Mouse (Mus musculus) forebrain, embryonic 10.5 days (tissue): ENCODE measurements around the gene Mllt6. TPM values are rescaled to one million over a fixed set of nuclear protein-coding genes. Genes with fewer than 3 reads are reported as not detected.

Experiments used
- DNase-seq: peaks from one replicate; pipeline ENCODE4 v3.0.0-alpha.2; 2017; ENCODE audit warnings: low spot score; ENCODE audit errors: extremely low spot score
- H3K27ac ChIP-seq: fragments of 300-500 bp; sonication (generic); 2 replicates; pipeline ENCODE4 v1.5.1; 2016; ENCODE audit warnings: mild to moderate bottlenecking
- H3K27me3 ChIP-seq: fragments of 300-500 bp; sonication (generic); 2 replicates; pipeline ENCODE4 v1.6.1; 2016; ENCODE audit warnings: mild to moderate bottlenecking; ENCODE audit not compliant: poor library complexity, severe bottlenecking
- H3K36me3 ChIP-seq: fragments of 300-500 bp; sonication (generic); replicated peaks from 2 replicates; pipeline ENCODE4 v1.6.1; 2016; ENCODE audit warnings: mild to moderate bottlenecking, moderate library complexity
- H3K4me1 ChIP-seq: fragments of 300-500 bp; sonication (generic); 2 replicates; pipeline ENCODE4 v1.6.1; 2016
- H3K4me3 ChIP-seq: fragments of 300-500 bp; sonication (generic); 2 replicates; pipeline ENCODE4 v1.5.1; 2016; ENCODE audit warnings: mild to moderate bottlenecking, moderate library complexity
- H3K9me3 ChIP-seq: fragments of 300-500 bp; sonication (generic); 2 replicates; pipeline ENCODE4 v1.6.1; 2016; ENCODE audit warnings: mild to moderate bottlenecking, moderate library complexity
- WGBS: fragments of 180-500 bp; shearing (Covaris S2); methylation state at CpG from one replicate; pipeline ENCODE4 v1.1.7; 2016; 5-methylcytosine and 5-hydroxymethylcytosine counted together
- polyA plus RNA-seq: library from polyadenylated mRNA; unstranded; fragments of >200 nt; fragmentation: Nextera tagmentation; extraction: Ambion mirVana; gene quantifications from 2 replicates; pipeline ENCODE4 v1.2.1, GENCODE M21; 2016

Gene Mllt6
- polyA plus RNA-seq, 1 experiment from 2014 or later, result 2.5 TPM

- DNase-seq, result no peak
- no peak overlapping the region for H3K4me3 ChIP-seq
- 81% methylated on average over 15 of the region's 15 CpGs for WGBS
- no peaks in the 10 kb centered on the region for H3K9me3 ChIP-seq
- peak overlapping the region; percentile 76 for H3K27ac ChIP-seq
- peaks cover 99% of the 10 kb centered on the region for H3K36me3 ChIP-seq
- peaks cover 14% of the 10 kb centered on the region; the same call in 1 of the 2 replicates for H3K27me3 ChIP-seq
- H3K4me1 ChIP-seq, result peaks cover 36% of the 10 kb centered on the region
These were observed 13.0 kb downstream of the Mllt6 start for GRCm38 (mm10) chr11:97676050-97676754.

GRCm38 (mm10) chr11:97677381-97677780, 14.2 kb downstream of the Mllt6 start:
- H3K36me3 ChIP-seq, result peaks cover 99% of the 10 kb centered on the region
- H3K27me3 ChIP-seq, result peaks cover 14% of the 10 kb centered on the region; the same call in 1 of the 2 replicates
- H3K27ac ChIP-seq, result peak overlapping the region; percentile 76
- H3K9me3 ChIP-seq, result no peaks in the 10 kb centered on the region
- 43% methylated on average over 15 of the region's 15 CpGs for WGBS
- H3K4me1 ChIP-seq, result peaks cover 43% of the 10 kb centered on the region
- DNase-seq, result peak; percentile 29
- H3K4me3 ChIP-seq, result peak overlapping the region; percentile 19; the same call in 1 of the 2 replicates

- Histone ChIP-seq H3K4me3 (peak overlapping the region; percentile 19; the same call in 1 of the 2 replicates), H3K36me3 (peaks cover 98% of the 10 kb centered on the region), H3K27me3 (peaks cover 14% of the 10 kb centered on the region; the same call in 1 of the 2 replicates), H3K4me1 (peaks cover 44% of the 10 kb centered on the region), H3K9me3 (no peaks in the 10 kb centered on the region), H3K27ac (peak overlapping the region; percentile 76)
- WGBS, result 27% methylated on average over 8 of the region's 8 CpGs
- no peak for DNase-seq
These were observed 14.6 kb downstream of the Mllt6 start for GRCm38 (mm10) chr11:97677842-97678241.

GRCm38 (mm10) chr11:97678301-97678700, 15.1 kb downstream of the Mllt6 start:
- Histone ChIP-seq H3K4me3 (peak overlapping the region; percentile 19; the same call in 1 of the 2 replicates), H3K4me1 (peaks cover 44% of the 10 kb centered on the region), H3K9me3 (no peaks in the 10 kb centered on the region), H3K27me3 (peaks cover 14% of the 10 kb centered on the region; the same call in 1 of the 2 replicates), H3K27ac (peak overlapping the region; percentile 76), H3K36me3 (peaks cover 97% of the 10 kb centered on the region)
- WGBS, result 72% methylated on average over 15 of the region's 15 CpGs
- no peak for DNase-seq

GRCm38 (mm10) chr11:97680430-97680829, 17.2 kb downstream of the Mllt6 start:
- H3K9me3 ChIP-seq, result no peaks in the 10 kb centered on the region
- peaks cover 85% of the 10 kb centered on the region for H3K36me3 ChIP-seq
- peaks cover 14% of the 10 kb centered on the region; the same call in 1 of the 2 replicates for H3K27me3 ChIP-seq
- 91% methylated on average over 12 of the region's 12 CpGs for WGBS
- peaks cover 55% of the 10 kb centered on the region for H3K4me1 ChIP-seq
- H3K27ac ChIP-seq, result no peak overlapping the region
- 0 out of 2 replicates have a peak overlapping the region, but pooled peaks have one; percentile 8 for H3K4me3 ChIP-seq
- no peak for DNase-seq

- WGBS, result 88% methylated on average over 6 of the region's 6 CpGs
- Histone ChIP-seq H3K36me3 (peaks cover 72% of the 10 kb centered on the region), H3K4me1 (peaks cover 56% of the 10 kb centered on the region)
These were observed 19.4 kb downstream of the Mllt6 start for GRCm38 (mm10) chr11:97682504-97683055.

GRCm38 (mm10) chr11:97684063-97684680, 21.0 kb downstream of the Mllt6 start:
- H3K27me3 ChIP-seq, result 0 out of 2 replicates have a peak, but pooled peaks cover 3% of the 10 kb centered on the region
- H3K36me3 ChIP-seq, result peaks cover 72% of the 10 kb centered on the region
- 89% methylated on average over 6 of the region's 6 CpGs for WGBS
- no peak overlapping the region for H3K27ac ChIP-seq
- peaks cover 47% of the 10 kb centered on the region for H3K4me1 ChIP-seq
- H3K4me3 ChIP-seq, result no peak overlapping the region
- H3K9me3 ChIP-seq, result no peaks in the 10 kb centered on the region
- DNase-seq, result no peak

More at GRCm38 (mm10) chr11:97682504-97683055, 19.4 kb downstream of the Mllt6 start:
- DNase-seq, result no peak
- Histone ChIP-seq H3K27ac (no peak overlapping the region; the same call in 1 of the 2 replicates), H3K9me3 (no peaks in the 10 kb centered on the region), H3K4me3 (no peak overlapping the region), H3K27me3 (peaks cover 8% of the 10 kb centered on the region; the same call in 1 of the 2 replicates)

GRCm38 (mm10) chr11:97684766-97685165, 21.6 kb downstream of the Mllt6 start:
- H3K36me3 ChIP-seq, result peaks cover 71% of the 10 kb centered on the region
- WGBS, result 44% methylated on average over 7 of the region's 7 CpGs

GRCm38 (mm10) chr11:97685613-97686321, 22.6 kb downstream of the Mllt6 start, which contains the start of gene Cisd3:
Gene Cisd3 (plus strand): TSS chr11:97685826.
- Histone ChIP-seq H3K4me1 (peaks cover 46% of the 10 kb centered on the region), H3K36me3 (peaks cover 71% of the 10 kb centered on the region), H3K27ac (peak within 1 kb of the TSS; percentile 77), H3K4me3 (peak within 1 kb of the TSS; percentile 56), H3K27me3 (0 out of 2 replicates have a peak, but pooled peaks cover 3% of the 10 kb centered on the region), H3K9me3 (no peaks in the 10 kb centered on the region)
- peak; percentile 81 for DNase-seq
- under 1% methylated on average over 42 of the region's 43 CpGs for WGBS

More at GRCm38 (mm10) chr11:97684766-97685165, 21.6 kb downstream of the Mllt6 start:
- H3K27ac ChIP-seq, result 0 out of 2 replicates have a peak overlapping the region, but pooled peaks have one; percentile 77
- H3K4me1 ChIP-seq, result peaks cover 47% of the 10 kb centered on the region
- H3K4me3 ChIP-seq, result peak overlapping the region; percentile 56; the same call in 1 of the 2 replicates
- H3K27me3 ChIP-seq, result 0 out of 2 replicates have a peak, but pooled peaks cover 3% of the 10 kb centered on the region
- H3K9me3 ChIP-seq, result no peaks in the 10 kb centered on the region
- DNase-seq, result no peak

GRCm38 (mm10) chr11:97686322-97686908, 23.2 kb downstream of the Mllt6 start:
- peak overlapping the region; percentile 56 for H3K4me3 ChIP-seq
- H3K4me1 ChIP-seq, result peaks cover 45% of the 10 kb centered on the region
- WGBS, result 70% methylated on average over 11 of the region's 11 CpGs
- DNase-seq, result no peak
- H3K36me3 ChIP-seq, result peaks cover 72% of the 10 kb centered on the region
- H3K27ac ChIP-seq, result peak overlapping the region; percentile 60; the same call in 1 of the 2 replicates
- H3K27me3 ChIP-seq, result 0 out of 2 replicates have a peak, but pooled peaks cover 3% of the 10 kb centered on the region
- H3K9me3 ChIP-seq, result no peaks in the 10 kb centered on the region

GRCm38 (mm10) chr11:97687061-97687460, 23.8 kb downstream of the Mllt6 start:
- no peak for DNase-seq
- H3K36me3 ChIP-seq, result peaks cover 72% of the 10 kb centered on the region
- H3K4me1 ChIP-seq, result peaks cover 42% of the 10 kb centered on the region
- 0 out of 2 replicates have a peak, but pooled peaks cover 3% of the 10 kb centered on the region for H3K27me3 ChIP-seq
- WGBS, result 88% methylated on average over 3 of the region's 3 CpGs
- 0 out of 2 replicates have a peak overlapping the region, but pooled peaks have one; percentile 20 for H3K27ac ChIP-seq
- 0 out of 2 replicates have a peak overlapping the region, but pooled peaks have one; percentile 56 for H3K4me3 ChIP-seq
- H3K9me3 ChIP-seq, result no peaks in the 10 kb centered on the region
